Mouse (Mus musculus) heart, adult 2 months (tissue): ENCODE results near the gene Zfp513. TPM values are rescaled to one million over a fixed set of nuclear protein-coding genes. Genes with fewer than 3 reads are reported as not detected.

Experiments used
- DNase-seq, 2 experiments: peaks; one replicate each; pipeline ENCODE4 v3.0.0; 2021
- H3K27ac ChIP-seq: fragments of 200-600 bp; 2 replicates; pipeline ENCODE4 v1.8.1; 2022
- H3K27me3 ChIP-seq: fragments of 200-500 bp; 2 replicates; pipeline ENCODE4 v1.6.1; 2012; ENCODE audit warnings: mild to moderate bottlenecking, low read length, inconsistent platforms, mixed read lengths; ENCODE audit not compliant: control insufficient read depth, insufficient read depth
- H3K36me3 ChIP-seq: fragments of 200-500 bp; 2 replicates; pipeline ENCODE4 v1.6.1; 2012; ENCODE audit warnings: low read length, inconsistent platforms; ENCODE audit not compliant: control insufficient read depth, insufficient read depth
- H3K4me1 ChIP-seq: fragments of 200-500 bp; 2 replicates; pipeline ENCODE4 v1.6.1; 2011; ENCODE audit warnings: low read length; ENCODE audit not compliant: control insufficient read depth, insufficient read depth
- H3K4me3 ChIP-seq: fragments of 200-600 bp; 2 replicates; pipeline ENCODE4 v1.8.1; 2022
- H3K79me2 ChIP-seq: fragments of 200-500 bp; replicated peaks from 2 replicates; pipeline ENCODE4 v1.6.1; 2012; ENCODE audit warnings: mild to moderate bottlenecking, inconsistent platforms, low read length, moderate library complexity, mixed read lengths; ENCODE audit not compliant: control insufficient read depth, insufficient read depth
- H3K9ac ChIP-seq: fragments of 200-500 bp; 2 replicates; pipeline ENCODE4 v1.6.1; 2012; ENCODE audit warnings: low read depth, mild to moderate bottlenecking, control low read depth, inconsistent platforms, low read length, mixed read lengths
- CTCF ChIP-seq: fragments of 200-600 bp; IDR thresholded peaks from 2 replicates; pipeline ENCODE4 v1.8.1; 2022; ENCODE audit warnings: antibody characterized with exemption, mild to moderate bottlenecking, moderate library complexity
- EP300 ChIP-seq: fragments of 200-500 bp; IDR thresholded peaks from 2 replicates; pipeline ENCODE4 v1.6.1; 2011; ENCODE audit warnings: low read depth, low read length, control low read depth; ENCODE audit not compliant: insufficient read depth
- POLR2A ChIP-seq: fragments of 200-500 bp; IDR thresholded peaks from 2 replicates; pipeline ENCODE4 v1.6.1; 2011; ENCODE audit warnings: mild to moderate bottlenecking, low read depth, low read length, control low read depth; ENCODE audit not compliant: insufficient read depth
- WGBS: fragments of 180-500 bp; shearing (Covaris S2); methylation state at CpG from one replicate; pipeline ENCODE4 v1.1.7; 2018; 5-methylcytosine and 5-hydroxymethylcytosine counted together
- intact Hi-C: fragments of 180-260 bp; cut with DNase I; formaldehyde crosslinking; loops from one replicate; pipeline ENCODE4 v1.15.1; 2025
- polyA plus RNA-seq: library from polyadenylated mRNA; depleted of rRNA; stranded (reverse); fragments of >200 nt; gene quantifications from 2 replicates; pipeline ENCODE4 v1.2.3, GENCODE M21; 2012
- total RNA-seq, 2 experiments: library from RNA; stranded (reverse); gene quantifications; 2 replicates each; pipeline ENCODE4 v1.2.3; 2021

Zfp513 gene
- total and polyA plus RNA-seq, 3 experiments = 6.6 to 14.2 (median 8.1) TPM

- H3K36me3 ChIP-seq = peaks cover 6% of the 10 kb centered on the region
- intact Hi-C loops = no loop called here
- 75% methylated on average over 5 of the region's 5 CpGs for WGBS
- peaks cover 1% of the 10 kb centered on the region; the same call in 1 of the 2 replicates for H3K4me1 ChIP-seq
- TF ChIP-seq CTCF (no peak), POLR2A (no peak), EP300 (no peak)
- H3K4me3 ChIP-seq = no peak overlapping the region
- no peaks in the 10 kb centered on the region for H3K27me3 ChIP-seq
- DNase-seq = no peak
- H3K79me2 ChIP-seq = no peaks in the 10 kb centered on the region; the same call in 1 of the 2 replicates
- no peak overlapping the region for H3K27ac ChIP-seq
- no peak overlapping the region for H3K9ac ChIP-seq
These were observed 3.3 kb downstream of the Zfp513 start for GRCm38 (mm10) chr5:31198616-31199320.

GRCm38 (mm10) chr5:31198170-31198569, 3.9 kb downstream of the Zfp513 start:
- Histone ChIP-seq H3K79me2 (no peaks in the 10 kb centered on the region; the same call in 1 of the 2 replicates), H3K9ac (no peak overlapping the region), H3K36me3 (peaks cover 6% of the 10 kb centered on the region), H3K27ac (no peak overlapping the region), H3K4me1 (peaks cover 1% of the 10 kb centered on the region; the same call in 1 of the 2 replicates), H3K4me3 (no peak overlapping the region), H3K27me3 (no peaks in the 10 kb centered on the region)
- WGBS = 74% methylated on average over 9 of the region's 9 CpGs
- 0 out of 2 replicates have a peak, but pooled peaks have one; percentile 25 for TF ChIP-seq POLR2A
- no peak for TF ChIP-seq EP300
- intact Hi-C loops = no loop called here
- no peak for DNase-seq

GRCm38 (mm10) chr5:31197072-31197471, 5.0 kb downstream of the Zfp513 start:
- Histone ChIP-seq H3K79me2 (no peaks in the 10 kb centered on the region; the same call in 1 of the 2 replicates), H3K27me3 (no peaks in the 10 kb centered on the region), H3K36me3 (peaks cover 6% of the 10 kb centered on the region), H3K27ac (no peak overlapping the region), H3K9ac (no peak overlapping the region), H3K4me3 (no peak overlapping the region), H3K4me1 (peaks cover 1% of the 10 kb centered on the region; the same call in 1 of the 2 replicates)
- DNase-seq = no peak
- 91% methylated on average over 12 of the region's 12 CpGs for WGBS
- no peak for TF ChIP-seq POLR2A
- TF ChIP-seq CTCF = no peak
- TF ChIP-seq EP300 = no peak
- intact Hi-C loops = no loop called here

- H3K36me3 ChIP-seq = peaks cover 6% of the 10 kb centered on the region
- intact Hi-C loops = no loop called here
- no peak overlapping the region for H3K27ac ChIP-seq
- no peak overlapping the region for H3K9ac ChIP-seq
- WGBS = 88% methylated on average over 10 of the region's 10 CpGs
- TF ChIP-seq CTCF = no peak
- TF ChIP-seq EP300 = no peak
- no peak for TF ChIP-seq POLR2A
- H3K27me3 ChIP-seq = no peaks in the 10 kb centered on the region
- no peaks in the 10 kb centered on the region; the same call in 1 of the 2 replicates for H3K79me2 ChIP-seq
- no peak overlapping the region for H3K4me3 ChIP-seq
- DNase-seq = no peak
- H3K4me1 ChIP-seq = peaks cover 3% of the 10 kb centered on the region
These were observed 5.9 kb downstream of the Zfp513 start for GRCm38 (mm10) chr5:31196207-31196606.

GRCm38 (mm10) chr5:31195671-31196070, 6.4 kb downstream of the Zfp513 start:
- H3K27me3 ChIP-seq = no peaks in the 10 kb centered on the region
- H3K9ac ChIP-seq = no peak overlapping the region
- intact Hi-C loops = no loop called here
- no peak overlapping the region for H3K27ac ChIP-seq
- no peak for DNase-seq
- no peak overlapping the region for H3K4me3 ChIP-seq
- TF ChIP-seq POLR2A (no peak), EP300 (no peak), CTCF (no peak)
- 71% methylated on average over 4 of the region's 4 CpGs for WGBS
- H3K4me1 ChIP-seq = peaks cover 2% of the 10 kb centered on the region
- peaks cover 6% of the 10 kb centered on the region for H3K36me3 ChIP-seq
- H3K79me2 ChIP-seq = no peaks in the 10 kb centered on the region; the same call in 1 of the 2 replicates

GRCm38 (mm10) chr5:31194486-31195485, 7.3 kb downstream of the Zfp513 start:
- DNase-seq = no peak
- peaks cover 2% of the 10 kb centered on the region for H3K4me1 ChIP-seq
- peaks cover 6% of the 10 kb centered on the region for H3K36me3 ChIP-seq
- H3K4me3 ChIP-seq = no peak overlapping the region
- 87% methylated on average over 16 of the region's 16 CpGs for WGBS
- intact Hi-C loops = no loop called here
- no peak overlapping the region for H3K27ac ChIP-seq
- no peaks in the 10 kb centered on the region for H3K79me2 ChIP-seq
- no peak overlapping the region for H3K9ac ChIP-seq
- H3K27me3 ChIP-seq = no peaks in the 10 kb centered on the region
- TF ChIP-seq CTCF = no peak
- no peak for TF ChIP-seq EP300
- TF ChIP-seq POLR2A = no peak
